Mouse (Mus musculus) limb, embryonic 11.5 days (tissue): ENCODE measurements around the gene Tspan31. TPM values are rescaled to one million over a fixed set of nuclear protein-coding genes. Genes with fewer than 3 reads are reported as not detected.
A peak's percentile ranks its signal among the peaks of the same experiment; 100 is the strongest.
"Not testable (repeated sequence)": the region's sequence is repeated elsewhere in the genome, so short reads cannot be mapped to it uniquely, and the experiment has no call there.

Experiments used
- ATAC-seq: fragments of 200-750 bp; cut with Nextera tagmentation; 2 replicates; pipeline ENCODE4 v1.8.0; 2017; ENCODE audit warnings: low read depth; ENCODE audit not compliant: insufficient number of reproducible peaks, low FRiP score, low TSS enrichment
- DNase-seq: peaks from one replicate; pipeline ENCODE4 v3.0.0-alpha.2; 2015; ENCODE audit warnings: low spot score
- H3K27ac ChIP-seq: fragments of 300-500 bp; sonication (generic); replicated peaks from 2 replicates; pipeline ENCODE4 v1.5.1; 2014; ENCODE audit warnings: low read depth, mild to moderate bottlenecking, low read length
- H3K27me3 ChIP-seq: fragments of 300-500 bp; sonication (generic); 2 replicates; pipeline ENCODE4 v1.6.1; 2014; ENCODE audit warnings: mild to moderate bottlenecking, low read length, mixed read lengths; ENCODE audit not compliant: control insufficient read depth, insufficient read depth
- H3K36me3 ChIP-seq: fragments of 300-500 bp; sonication (generic); 2 replicates; pipeline ENCODE4 v1.6.1; 2014; ENCODE audit warnings: mild to moderate bottlenecking, low read length, moderate library complexity, mixed read lengths; ENCODE audit not compliant: control insufficient read depth, insufficient read depth
- H3K4me1 ChIP-seq: fragments of 300-500 bp; sonication (generic); 2 replicates; pipeline ENCODE4 v1.6.1; 2014; ENCODE audit warnings: low read length, mixed read lengths; ENCODE audit not compliant: control insufficient read depth, insufficient read depth
- H3K4me2 ChIP-seq: fragments of 300-500 bp; sonication (generic); 2 replicates; pipeline ENCODE4 v1.6.1; 2014; ENCODE audit warnings: low read depth, mild to moderate bottlenecking, moderate library complexity; ENCODE audit not compliant: severe bottlenecking
- H3K4me3 ChIP-seq: fragments of 300-500 bp; sonication (generic); 2 replicates; pipeline ENCODE4 v1.5.1; 2014; ENCODE audit warnings: low read depth, low read length
- H3K9ac ChIP-seq: fragments of 300-500 bp; sonication (generic); 2 replicates; pipeline ENCODE4 v1.6.1; 2014; ENCODE audit warnings: mild to moderate bottlenecking, low read length
- H3K9me3 ChIP-seq: fragments of 300-500 bp; sonication (generic); 2 replicates; pipeline ENCODE4 v1.6.1; 2016; ENCODE audit warnings: low read length; ENCODE audit not compliant: control insufficient read depth
- WGBS: fragments of 180-500 bp; shearing (Covaris S2); extraction: QIAGEN DNeasy Blood & Tissue Kit; methylation state at CpG from one replicate; pipeline ENCODE4 v1.1.7; 2014; 5-methylcytosine and 5-hydroxymethylcytosine counted together
- polyA plus RNA-seq: library from polyadenylated mRNA; unstranded; fragments of >200 nt; fragmentation: Nextera tagmentation; extraction: Ambion mirVana; gene quantifications from 2 replicates; pipeline ENCODE4 v1.2.1, GENCODE M21; 2014

The Tspan31 gene
- polyA plus RNA-seq, 1 experiment from 2014 or later, result 123 TPM

- Histone ChIP-seq H3K27ac (no peak overlapping the region), H3K4me2 (no peak overlapping the region), H3K4me3 (no peak overlapping the region), H3K9me3 (no peaks in the 10 kb centered on the region), H3K36me3 (peaks cover 32% of the 10 kb centered on the region), H3K27me3 (peaks cover 2% of the 10 kb centered on the region; the same call in 1 of the 2 replicates), H3K4me1 (peaks cover 11% of the 10 kb centered on the region), H3K9ac (no peak overlapping the region)
- ATAC-seq (no peak), DNase-seq (no peak)
- WGBS, result 86% methylated on average over 9 of the region's 9 CpGs
Observed at GRCm38 (mm10) chr10:127065981-127066380, 4.1 kb downstream of the Tspan31 start.

- Histone ChIP-seq H3K27me3 (peaks cover 12% of the 10 kb centered on the region), H3K4me1 (peaks cover 13% of the 10 kb centered on the region), H3K4me2 (peak overlapping the region; percentile 76), H3K4me3 (peak overlapping the region; percentile 77), H3K36me3 (peaks cover 32% of the 10 kb centered on the region), H3K9me3 (no peaks in the 10 kb centered on the region), H3K27ac (peak overlapping the region; percentile 82), H3K9ac (peak overlapping the region; percentile 98)
- peak; percentile 67 for DNase-seq
- ATAC-seq, result no peak
- WGBS, result 16% methylated on average over 37 of the region's 37 CpGs
Observed at GRCm38 (mm10) chr10:127063913-127064870, 5.9 kb downstream of the Tspan31 start.

GRCm38 (mm10) chr10:127063239-127063872 is 6.7 kb downstream of the Tspan31 start, which contains the start of gene Cdk4:
Gene Cdk4 (plus strand): TSS chr10:127063534.
- under 1% methylated on average over 46 of the region's 46 CpGs for WGBS
- Histone ChIP-seq H3K27ac (peak within 1 kb of the TSS; percentile 82), H3K4me2 (peak within 1 kb of the TSS; percentile 76), H3K36me3 (peaks cover 32% of the 10 kb centered on the region), H3K27me3 (peaks cover 20% of the 10 kb centered on the region), H3K4me3 (peak within 1 kb of the TSS; percentile 77), H3K4me1 (peaks cover 16% of the 10 kb centered on the region), H3K9ac (peak within 1 kb of the TSS; percentile 98), H3K9me3 (no peaks in the 10 kb centered on the region)
- ATAC-seq, result peak; percentile 94
- peak; percentile 99 for DNase-seq

- ATAC-seq, result no peak
- Histone ChIP-seq H3K36me3 (peaks cover 26% of the 10 kb centered on the region), H3K4me1 (peaks cover 17% of the 10 kb centered on the region), H3K27ac (no peak overlapping the region), H3K4me2 (no peak overlapping the region), H3K4me3 (no peak overlapping the region), H3K27me3 (peaks cover 21% of the 10 kb centered on the region), H3K9ac (no peak overlapping the region), H3K9me3 (no peaks in the 10 kb centered on the region)
- WGBS, result 82% methylated on average over 5 of the region's 5 CpGs
- no peak for DNase-seq
Observed at GRCm38 (mm10) chr10:127062503-127062902, 7.6 kb downstream of the Tspan31 start.

GRCm38 (mm10) chr10:127062101-127062500 is 8.0 kb downstream of the Tspan31 start:
- H3K27ac ChIP-seq, H3K9me3 ChIP-seq, ATAC-seq, H3K4me2 ChIP-seq, DNase-seq, H3K4me3 ChIP-seq, H3K9ac ChIP-seq: not testable (repeated sequence)
- peaks cover 21% of the 10 kb centered on the region for H3K27me3 ChIP-seq
- peaks cover 22% of the 10 kb centered on the region for H3K36me3 ChIP-seq
- WGBS, result 79% methylated on average over 4 of the region's 4 CpGs
- peaks cover 17% of the 10 kb centered on the region for H3K4me1 ChIP-seq

- H3K4me2 ChIP-seq, result no peak overlapping the region
- WGBS, result 81% methylated on average over 2 of the region's 2 CpGs
- no peak overlapping the region for H3K9ac ChIP-seq
- ATAC-seq (no peak), DNase-seq (no peak)
- H3K27me3 ChIP-seq, result peaks cover 21% of the 10 kb centered on the region
- no peaks in the 10 kb centered on the region for H3K9me3 ChIP-seq
- H3K36me3 ChIP-seq, result peaks cover 18% of the 10 kb centered on the region
- peaks cover 17% of the 10 kb centered on the region for H3K4me1 ChIP-seq
- no peak overlapping the region for H3K27ac ChIP-seq
- no peak overlapping the region for H3K4me3 ChIP-seq
Observed at GRCm38 (mm10) chr10:127061513-127061912, 8.6 kb downstream of the Tspan31 start.

GRCm38 (mm10) chr10:127061085-127061484 is 9.0 kb downstream of the Tspan31 start:
- no peak overlapping the region for H3K27ac ChIP-seq
- no peak for ATAC-seq
- DNase-seq, result no peak
- WGBS, result 41% methylated on average over 5 of the region's 5 CpGs
- no peak overlapping the region for H3K4me2 ChIP-seq
- no peaks in the 10 kb centered on the region for H3K9me3 ChIP-seq
- H3K9ac ChIP-seq, result no peak overlapping the region
- H3K4me3 ChIP-seq, result no peak overlapping the region
- peaks cover 14% of the 10 kb centered on the region for H3K36me3 ChIP-seq
- peaks cover 21% of the 10 kb centered on the region for H3K27me3 ChIP-seq
- H3K4me1 ChIP-seq, result peaks cover 17% of the 10 kb centered on the region
